16 mouse cellular contexts compared by ENCODE assay signal in genomic region chr3:112384641-112385040, GRCm38 (mm10).
"Had no signal": no experiment of that assay in that cellular context is flagged by ENCODE, and none has a peak within 500 bp of the region (broad histone marks: within the 10 kb centered on the region; RNA-seq: fewer than 3 reads in every experiment).

No protein-coding gene starts in this region.

- H3K27ac ChIP-seq: neural tube, embryonic 13.5 days; neural tube, embryonic 15.5 days; stomach, embryonic 15.5 days; stomach, postnatal 0 days had no signal

- H3K4me1 ChIP-seq: neural tube, embryonic 13.5 days; neural tube, embryonic 15.5 days; stomach, embryonic 15.5 days had no signal

- H3K27me3 ChIP-seq: neural tube, embryonic 13.5 days; neural tube, embryonic 15.5 days; stomach, embryonic 15.5 days had no signal

- H3K36me3 ChIP-seq: neural tube, embryonic 13.5 days; neural tube, embryonic 15.5 days; stomach, embryonic 15.5 days had no signal

- H3K4me3 ChIP-seq: neural tube, embryonic 13.5 days; neural tube, embryonic 15.5 days; stomach, embryonic 15.5 days had no signal

- DNase-seq: retina, postnatal 1 day; right cerebral cortex, adult 18-20 months; right cerebral cortex, postnatal 14 days; right cerebral cortex, postnatal 25 days; right cerebral cortex, postnatal 4 days; spleen, adult 18-20 months; thymus, adult 18-20 months; thymus, adult 2 months; thymus, postnatal 14 days; thymus, postnatal 25 days; thymus, postnatal 36 days; thymus, postnatal 4 days had no signal

- H3K9me3 ChIP-seq: neural tube, embryonic 13.5 days; neural tube, embryonic 15.5 days; stomach, embryonic 15.5 days had no signal
